Mouse (Mus musculus): ENCODE results near the gene Clpp. TPM values are rescaled to one million over a fixed set of nuclear protein-coding genes. Genes with fewer than 3 reads are reported as not detected.

The Clpp gene
- 98.1 and 102 TPM in 2 replicates for polyA plus RNA-seq (2016; fragmentation: Nextera tagmentation; extraction: Ambion mirVana)

DNA sequence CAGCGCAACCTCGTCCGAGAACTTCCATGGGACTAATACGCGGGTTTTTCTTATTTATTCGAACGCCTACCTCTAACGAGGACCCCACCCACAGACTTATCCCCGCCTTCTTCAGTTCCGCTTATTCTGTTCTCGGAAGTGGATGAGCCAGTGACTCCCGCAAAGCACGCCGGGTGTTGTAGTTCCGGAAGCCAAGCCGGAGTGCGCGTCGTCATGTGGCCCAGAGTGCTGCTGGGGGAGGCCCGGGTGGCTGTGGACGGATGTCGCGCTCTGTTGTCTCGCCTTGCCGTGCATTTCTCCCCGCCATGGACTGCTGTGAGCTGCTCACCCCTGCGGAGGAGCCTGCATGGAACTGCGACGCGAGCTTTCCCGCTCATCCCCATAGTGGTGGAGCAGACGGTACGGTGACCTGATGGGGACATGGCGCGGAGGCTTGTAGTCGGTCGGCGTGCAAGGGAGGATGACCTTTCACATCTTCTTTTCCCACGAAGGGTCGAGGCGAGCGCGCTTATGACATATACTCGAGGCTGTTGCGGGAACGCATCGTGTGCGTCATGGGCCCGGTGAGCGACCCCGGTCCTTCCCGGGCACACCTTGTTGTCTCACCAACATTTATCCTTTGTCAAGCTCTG is at the start of gene Clpp:
Gene Clpp (plus strand): TSS at position 191 of the 632 bp plus-strand sequence.
- Histone ChIP-seq H3K36me3 (peaks cover 37% of the 10 kb centered on the region), H3K4me3 (peak within 1 kb of the TSS; percentile 89), H3K27me3 (replicated peaks) (no peaks in the 10 kb centered on the region), H3K9ac (peak within 1 kb of the TSS; percentile 88), H3K4me2 (peak within 1 kb of the TSS; percentile 83), H3K27ac (ENCODE audit: poor library complexity, severe bottlenecking) (peak within 1 kb of the TSS; percentile 31; the same call in 1 of the 2 replicates), H3K9me3 (replicated peaks) (no peaks in the 10 kb centered on the region), H3K4me1 (replicated peaks) (peaks cover 7% of the 10 kb centered on the region)
- WGBS, result under 1% methylated on average over 52 of the region's 52 CpGs
- peak; percentile 96 for ATAC-seq (ENCODE audit: insufficient number of reproducible peaks, low FRiP score)

DNA sequence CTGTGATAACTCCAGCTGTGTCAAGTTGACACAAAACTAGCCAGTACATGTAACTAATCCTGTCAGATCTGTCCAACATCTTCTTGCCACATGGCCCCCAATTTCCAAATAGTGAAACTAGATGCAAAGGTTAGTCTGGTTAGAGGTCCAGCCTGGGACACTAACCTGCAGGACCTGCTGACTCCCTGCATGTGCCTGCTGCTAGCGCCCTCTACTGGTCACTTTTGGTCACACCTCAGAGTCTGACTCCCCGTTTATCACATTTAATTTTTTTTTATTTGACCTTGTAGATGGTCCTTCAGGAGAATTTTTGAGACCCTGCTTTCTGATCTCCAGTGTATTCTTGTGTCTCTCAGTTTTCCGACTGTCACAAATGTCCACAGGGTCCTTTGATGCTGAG is 39.2 kb upstream of the Clpp start:
- WGBS, result 14% methylated on average over 3 of the region's 3 CpGs
- 0 out of 2 replicates have a peak, but pooled peaks cover 4% of the 10 kb centered on the region for H3K9me3 ChIP-seq (replicated peaks)

DNA sequence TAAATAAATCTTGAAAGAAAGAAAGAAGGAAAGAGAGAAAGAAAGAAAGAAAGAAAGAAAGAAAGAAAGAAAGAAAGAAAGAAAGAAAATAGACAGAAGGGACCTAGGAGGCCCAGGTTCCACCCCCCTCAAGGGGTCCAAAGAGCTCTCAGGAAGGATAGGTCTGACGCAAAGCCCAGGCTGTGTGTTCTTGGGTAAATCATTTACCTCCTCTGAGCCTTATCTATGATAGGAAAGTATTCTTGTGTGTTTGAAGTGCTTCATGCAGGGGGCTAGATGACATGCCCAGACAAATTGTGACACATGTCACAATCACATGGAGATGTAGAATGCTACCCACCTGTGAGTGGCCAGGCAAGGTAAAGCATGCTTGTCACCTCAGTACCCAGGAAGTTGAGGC is 37.5 kb upstream of the Clpp start:
- no peaks in the 10 kb centered on the region for H3K9me3 ChIP-seq (replicated peaks)
- ATAC-seq (ENCODE audit: insufficient number of reproducible peaks, low FRiP score), result no peak
- 79% methylated on average over 1 of the region's 1 CpGs for WGBS
- H3K27me3 ChIP-seq (replicated peaks), result peaks cover 17% of the 10 kb centered on the region; the same call in 1 of the 2 replicates
- no peak overlapping the region for H3K4me3 ChIP-seq
- no peak overlapping the region for H3K9ac ChIP-seq
- no peaks in the 10 kb centered on the region for H3K4me1 ChIP-seq (replicated peaks)
- no peak overlapping the region for H3K27ac ChIP-seq (ENCODE audit: poor library complexity, severe bottlenecking)
- no peak overlapping the region for H3K4me2 ChIP-seq
- H3K36me3 ChIP-seq, result no peaks in the 10 kb centered on the region

More for the DNA sequence above, 39.2 kb upstream of the Clpp start:
- Histone ChIP-seq H3K9ac (no peak overlapping the region), H3K4me2 (no peak overlapping the region), H3K27me3 (replicated peaks) (peaks cover 21% of the 10 kb centered on the region; the same call in 1 of the 2 replicates), H3K4me3 (no peak overlapping the region), H3K27ac (ENCODE audit: poor library complexity, severe bottlenecking) (no peak overlapping the region), H3K36me3 (no peaks in the 10 kb centered on the region), H3K4me1 (replicated peaks) (no peaks in the 10 kb centered on the region)
- no peak for ATAC-seq (ENCODE audit: insufficient number of reproducible peaks, low FRiP score)

DNA sequence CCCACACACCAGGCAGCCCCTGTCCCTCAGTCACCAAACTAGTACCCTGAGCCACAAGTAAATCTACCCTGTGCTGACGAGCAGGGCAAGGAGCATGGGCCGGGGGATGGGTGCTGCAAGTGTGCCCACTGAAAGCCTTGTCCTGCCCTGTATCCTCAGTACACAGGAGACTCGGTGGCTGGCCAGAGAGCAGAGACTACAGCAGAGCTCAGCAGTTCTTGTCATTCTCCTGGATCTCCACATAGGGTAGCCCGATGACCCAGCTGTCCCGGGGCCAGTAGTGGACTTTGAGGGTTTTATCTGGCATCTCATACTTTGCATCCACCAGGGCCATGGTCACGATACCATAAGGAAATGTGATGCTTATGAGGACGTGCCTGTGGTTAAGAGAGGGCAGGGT is 35.2 kb upstream of the Clpp start:
- Histone ChIP-seq H3K4me3 (no peak overlapping the region), H3K9me3 (replicated peaks) (no peaks in the 10 kb centered on the region), H3K4me2 (no peak overlapping the region), H3K27ac (ENCODE audit: poor library complexity, severe bottlenecking) (no peak overlapping the region), H3K4me1 (replicated peaks) (no peaks in the 10 kb centered on the region), H3K27me3 (replicated peaks) (peaks cover 17% of the 10 kb centered on the region; the same call in 1 of the 2 replicates), H3K36me3 (no peaks in the 10 kb centered on the region), H3K9ac (no peak overlapping the region)
- no peak for ATAC-seq (ENCODE audit: insufficient number of reproducible peaks, low FRiP score)
- WGBS, result 69% methylated on average over 7 of the region's 7 CpGs

DNA sequence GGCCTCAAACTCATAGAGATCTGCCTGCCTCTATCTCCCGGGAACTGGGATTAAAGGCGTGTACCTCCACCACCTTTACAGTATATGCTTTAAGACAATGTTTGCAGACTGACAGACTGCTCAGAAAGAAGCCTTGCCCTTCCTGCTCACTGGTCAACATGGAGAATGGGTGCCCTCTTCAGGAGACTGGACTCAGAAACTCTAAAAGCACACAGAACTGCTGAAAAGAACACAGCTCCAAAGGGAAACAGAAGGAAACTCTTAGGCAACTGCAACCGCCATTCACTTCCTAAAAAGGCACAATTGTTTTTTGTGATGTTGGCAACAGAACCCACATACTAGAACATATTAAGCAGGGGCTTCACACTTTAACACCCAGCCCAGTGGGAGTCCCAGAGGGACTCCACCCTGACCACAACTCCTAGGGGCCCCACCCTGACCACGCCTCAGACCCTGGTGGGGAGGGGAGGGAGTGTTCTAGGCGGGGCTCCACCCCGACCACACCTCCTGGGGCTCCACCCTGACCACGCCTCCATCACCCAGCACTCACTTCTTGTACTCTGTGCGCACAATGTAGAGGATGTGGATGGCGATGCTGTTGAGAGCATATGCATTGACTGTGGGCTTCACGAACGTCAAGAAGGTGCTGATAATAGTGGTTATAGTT is 32.2 kb upstream of the Clpp start:
- Histone ChIP-seq H3K27me3 (replicated peaks) (0 out of 2 replicates have a peak, but pooled peaks cover 14% of the 10 kb centered on the region), H3K36me3 (no peaks in the 10 kb centered on the region), H3K4me3 (no peak overlapping the region), H3K9me3 (replicated peaks) (0 out of 2 replicates have a peak, but pooled peaks cover 3% of the 10 kb centered on the region), H3K4me1 (replicated peaks) (no peaks in the 10 kb centered on the region), H3K4me2 (no peak overlapping the region), H3K9ac (no peak overlapping the region), H3K27ac (ENCODE audit: poor library complexity, severe bottlenecking) (no peak overlapping the region)
- peak; percentile 85 for ATAC-seq (ENCODE audit: insufficient number of reproducible peaks, low FRiP score)
- 22% methylated on average over 11 of the region's 11 CpGs for WGBS

DNA sequence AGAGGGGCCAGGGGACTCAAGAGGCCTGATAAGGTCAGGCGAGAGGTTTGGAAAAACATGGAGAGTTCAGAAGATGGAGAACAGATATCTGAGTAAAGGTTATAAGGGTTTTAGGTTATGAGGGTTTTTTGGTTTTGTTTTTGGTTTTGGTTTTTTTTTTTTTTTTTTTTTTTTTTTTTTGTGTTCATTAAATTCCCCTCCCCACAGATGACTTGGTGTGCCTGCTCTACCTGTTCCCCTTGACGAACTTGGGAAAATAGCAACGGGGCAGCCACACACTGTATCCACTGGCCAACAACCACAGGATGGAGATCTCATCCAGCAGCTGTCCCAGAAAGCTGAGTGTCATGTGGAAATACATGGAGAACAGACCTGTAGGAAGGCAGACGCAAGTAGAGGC is 31.4 kb upstream of the Clpp start:
- 0 out of 2 replicates have a peak, but pooled peaks cover 7% of the 10 kb centered on the region for H3K27me3 ChIP-seq (replicated peaks)
- 55% methylated on average over 4 of the region's 4 CpGs for WGBS
- no peak overlapping the region for H3K9ac ChIP-seq
- H3K36me3 ChIP-seq, result no peaks in the 10 kb centered on the region
- 0 out of 2 replicates have a peak, but pooled peaks cover 3% of the 10 kb centered on the region for H3K9me3 ChIP-seq (replicated peaks)
- no peaks in the 10 kb centered on the region for H3K4me1 ChIP-seq (replicated peaks)
- H3K4me2 ChIP-seq, result no peak overlapping the region
- no peak overlapping the region for H3K27ac ChIP-seq (ENCODE audit: poor library complexity, severe bottlenecking)
- no peak for ATAC-seq (ENCODE audit: insufficient number of reproducible peaks, low FRiP score)
- no peak overlapping the region for H3K4me3 ChIP-seq

DNA sequence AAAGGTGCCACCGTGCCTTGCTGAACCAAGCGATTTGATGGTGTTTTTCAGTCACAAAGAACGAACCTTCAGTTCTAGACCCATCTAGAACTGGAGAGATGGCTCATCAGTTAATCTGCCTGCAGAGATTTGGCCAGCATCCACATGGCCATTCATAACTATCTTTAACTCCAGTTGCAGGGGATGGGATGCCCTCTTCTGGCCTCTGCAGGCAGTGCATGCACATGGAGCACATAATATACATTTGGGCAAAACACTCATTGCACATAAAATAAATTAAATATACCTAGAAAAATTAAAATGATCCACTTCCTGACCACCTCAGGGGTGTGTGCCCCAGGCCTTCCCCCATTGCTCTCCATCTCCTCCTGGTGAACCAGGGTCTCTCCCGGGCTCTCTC is 28.2 kb upstream of the Clpp start:
- no peak overlapping the region for H3K4me2 ChIP-seq
- WGBS, result 85% methylated on average over 4 of the region's 4 CpGs
- no peak overlapping the region for H3K27ac ChIP-seq (ENCODE audit: poor library complexity, severe bottlenecking)
- peaks cover 4% of the 10 kb centered on the region; the same call in 1 of the 2 replicates for H3K27me3 ChIP-seq (replicated peaks)
- no peaks in the 10 kb centered on the region for H3K36me3 ChIP-seq
- H3K9ac ChIP-seq, result no peak overlapping the region
- ATAC-seq (ENCODE audit: insufficient number of reproducible peaks, low FRiP score), result no peak
- no peak overlapping the region for H3K4me3 ChIP-seq
- H3K9me3 ChIP-seq (replicated peaks), result 0 out of 2 replicates have a peak, but pooled peaks cover 3% of the 10 kb centered on the region
- no peaks in the 10 kb centered on the region for H3K4me1 ChIP-seq (replicated peaks)

DNA sequence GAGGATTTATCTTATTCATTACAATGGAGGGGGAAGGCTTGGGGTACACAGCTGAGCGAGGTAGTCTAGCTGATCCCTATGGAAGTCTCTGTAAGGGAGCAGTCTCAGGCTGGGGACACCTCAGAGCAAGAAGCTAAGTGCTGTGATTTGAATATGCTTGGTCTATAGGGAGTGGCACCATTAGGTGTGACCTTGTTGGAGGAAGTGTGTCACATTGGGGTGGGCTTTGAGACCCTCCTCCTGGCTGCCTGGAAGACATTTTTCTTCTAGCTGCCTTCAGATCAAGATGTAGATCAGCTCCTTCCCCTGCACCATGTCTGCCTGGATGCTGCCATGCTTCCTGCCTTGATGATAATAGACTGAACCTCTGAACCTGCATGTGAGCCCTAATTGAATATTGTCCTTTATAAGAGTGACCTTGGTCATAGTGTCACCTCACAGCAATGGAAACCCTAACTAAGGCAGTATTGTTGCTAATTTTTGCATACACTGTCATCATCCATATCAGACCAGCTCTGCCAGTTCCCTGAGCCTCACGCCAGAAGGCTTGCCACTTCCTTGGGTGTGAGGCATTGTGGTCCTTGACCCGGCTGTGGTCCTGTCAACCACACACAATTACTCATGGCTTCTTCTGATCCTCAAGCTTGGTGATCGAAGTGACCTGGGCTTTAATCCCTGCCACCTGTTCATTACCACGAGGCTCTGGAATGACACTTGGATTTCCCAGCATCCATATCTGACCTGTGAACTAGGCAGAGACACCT is 27.3 kb upstream of the Clpp start:
- H3K4me2 ChIP-seq, result no peak overlapping the region
- 61% methylated on average over 5 of the region's 5 CpGs for WGBS

DNA sequence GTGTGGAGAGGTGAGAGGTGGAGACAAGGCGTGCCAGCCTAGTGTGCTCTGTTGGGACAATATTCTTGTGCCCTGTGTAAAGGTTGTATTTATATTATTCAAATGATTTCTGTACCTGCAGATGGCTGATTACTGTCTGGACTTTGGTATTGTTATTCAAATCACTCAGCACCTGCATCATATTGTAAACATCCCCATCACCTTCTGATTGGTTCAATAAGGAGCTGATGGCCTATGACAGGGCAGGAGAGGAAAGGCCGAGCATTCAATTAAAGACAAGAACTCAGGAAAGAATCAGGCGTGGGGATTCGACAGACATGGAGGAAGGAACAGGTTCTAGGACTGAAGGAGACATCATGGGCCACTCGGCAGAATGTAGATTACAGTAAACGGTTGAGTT is 26.5 kb upstream of the Clpp start:
- Histone ChIP-seq H3K4me1 (replicated peaks) (no peaks in the 10 kb centered on the region), H3K27ac (ENCODE audit: poor library complexity, severe bottlenecking) (no peak overlapping the region), H3K36me3 (no peaks in the 10 kb centered on the region), H3K4me2 (no peak overlapping the region), H3K4me3 (no peak overlapping the region), H3K9me3 (replicated peaks) (0 out of 2 replicates have a peak, but pooled peaks cover 3% of the 10 kb centered on the region), H3K27me3 (replicated peaks) (peaks cover 4% of the 10 kb centered on the region; the same call in 1 of the 2 replicates), H3K9ac (no peak overlapping the region)
- ATAC-seq (ENCODE audit: insufficient number of reproducible peaks, low FRiP score), result no peak
- WGBS, result 74% methylated on average over 6 of the region's 6 CpGs

More for the DNA sequence above, 27.3 kb upstream of the Clpp start:
- Histone ChIP-seq H3K4me3 (no peak overlapping the region), H3K27ac (ENCODE audit: poor library complexity, severe bottlenecking) (no peak overlapping the region), H3K36me3 (no peaks in the 10 kb centered on the region), H3K9ac (no peak overlapping the region), H3K9me3 (replicated peaks) (0 out of 2 replicates have a peak, but pooled peaks cover 3% of the 10 kb centered on the region), H3K27me3 (replicated peaks) (peaks cover 4% of the 10 kb centered on the region; the same call in 1 of the 2 replicates), H3K4me1 (replicated peaks) (no peaks in the 10 kb centered on the region)
- no peak for ATAC-seq (ENCODE audit: insufficient number of reproducible peaks, low FRiP score)

DNA sequence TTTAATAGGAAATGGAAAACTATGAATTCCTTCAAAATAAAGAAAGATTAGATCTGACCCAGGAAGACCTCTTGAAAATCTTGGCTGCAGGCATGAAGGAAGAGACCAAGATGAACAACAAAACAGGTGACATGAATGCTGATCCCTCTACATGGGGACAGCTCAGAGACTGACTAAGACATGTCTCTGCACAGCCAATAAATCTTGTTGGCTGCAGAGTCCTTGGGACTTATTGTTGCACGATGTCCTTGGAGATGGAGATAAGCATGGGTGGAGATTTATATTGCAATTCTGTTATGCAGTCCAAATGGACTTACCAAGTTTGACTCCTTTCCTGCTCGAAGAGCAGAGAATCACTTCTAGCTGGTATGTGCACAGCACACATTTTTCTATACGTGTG is 20.8 kb upstream of the Clpp start:
- Histone ChIP-seq H3K4me3 (no peak overlapping the region), H3K4me2 (no peak overlapping the region), H3K27ac (ENCODE audit: poor library complexity, severe bottlenecking) (no peak overlapping the region), H3K9ac (no peak overlapping the region), H3K27me3 (replicated peaks) (peaks cover 8% of the 10 kb centered on the region; the same call in 1 of the 2 replicates), H3K9me3 (replicated peaks) (no peaks in the 10 kb centered on the region), H3K36me3 (no peaks in the 10 kb centered on the region), H3K4me1 (replicated peaks) (no peaks in the 10 kb centered on the region)
- no peak for ATAC-seq (ENCODE audit: insufficient number of reproducible peaks, low FRiP score)
- 60% methylated on average over 3 of the region's 3 CpGs for WGBS

DNA sequence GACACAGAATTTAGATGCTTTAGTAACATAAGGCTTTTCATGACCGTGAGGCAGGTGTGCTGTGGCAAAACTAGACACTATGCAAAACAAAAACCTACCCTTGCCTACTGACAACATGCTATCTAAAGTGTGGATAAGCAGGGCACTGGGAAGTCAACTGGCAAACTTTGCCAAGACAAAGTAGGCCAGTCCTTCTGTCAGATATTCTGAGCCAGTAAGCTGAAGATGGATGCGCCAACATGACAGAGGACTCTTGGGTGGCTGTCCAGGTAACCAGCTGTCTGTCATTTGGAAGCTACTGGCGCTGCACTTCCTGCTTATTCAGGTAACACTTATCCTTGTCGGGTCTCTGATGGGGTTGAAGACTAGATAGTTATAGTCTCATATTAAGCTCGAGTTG is 20.0 kb upstream of the Clpp start:
- ATAC-seq (ENCODE audit: insufficient number of reproducible peaks, low FRiP score), result no peak
- no peak overlapping the region for H3K9ac ChIP-seq
- H3K4me1 ChIP-seq (replicated peaks), result no peaks in the 10 kb centered on the region
- no peak overlapping the region for H3K27ac ChIP-seq (ENCODE audit: poor library complexity, severe bottlenecking)
- no peaks in the 10 kb centered on the region for H3K9me3 ChIP-seq (replicated peaks)
- H3K36me3 ChIP-seq, result no peaks in the 10 kb centered on the region
- peaks cover 7% of the 10 kb centered on the region; the same call in 1 of the 2 replicates for H3K27me3 ChIP-seq (replicated peaks)
- no peak overlapping the region for H3K4me2 ChIP-seq
- no peak overlapping the region for H3K4me3 ChIP-seq
- WGBS, result 52% methylated on average over 5 of the region's 5 CpGs
